Mouse (Mus musculus) heart, postnatal 25 days (tissue): Measurements from ENCODE around the gene Txnrd1. TPM values are rescaled to one million over a fixed set of nuclear protein-coding genes. Genes with fewer than 3 reads are reported as not detected.
A peak's percentile ranks its signal among the peaks of the same experiment; 100 is the strongest.

Experiments used
- DNase-seq: peaks from one replicate; pipeline ENCODE4 v3.0.0; 2022; ENCODE audit warnings: low spot score
- intact Hi-C: fragments of 180-260 bp; cut with DNase I; formaldehyde crosslinking; loops from one replicate; pipeline ENCODE4 v1.15.1; 2025
- total RNA-seq, 2 experiments: library from RNA; stranded (reverse); gene quantifications; 2 replicates each; pipeline ENCODE4 v1.2.3; 2021

Gene Txnrd1
- total RNA-seq, 2 experiments from 2014 or later = 44.1 to 50.2 TPM

DNA sequence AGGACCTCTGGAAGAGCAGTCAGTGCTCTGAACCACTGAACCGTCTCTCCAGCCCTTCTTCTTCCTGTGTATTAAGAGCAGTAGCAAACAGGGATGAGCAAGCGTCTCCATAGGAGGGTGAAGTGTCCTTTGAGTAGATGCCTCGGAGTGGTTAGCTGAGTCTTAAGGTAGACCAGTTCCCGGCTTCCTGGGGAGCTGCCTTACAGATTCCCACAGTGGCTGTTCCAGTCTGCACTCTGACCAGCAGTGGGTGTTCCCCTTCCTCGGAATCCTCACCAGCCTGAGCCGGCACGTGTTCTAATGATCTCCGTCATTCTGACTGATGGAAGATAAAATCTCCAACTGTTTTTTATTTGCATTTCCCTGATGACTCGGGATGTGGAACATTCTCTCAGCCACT lies 17.3 kb upstream of the Txnrd1 start:
- intact Hi-C loops = no loop called here
- no peak for DNase-seq

DNA sequence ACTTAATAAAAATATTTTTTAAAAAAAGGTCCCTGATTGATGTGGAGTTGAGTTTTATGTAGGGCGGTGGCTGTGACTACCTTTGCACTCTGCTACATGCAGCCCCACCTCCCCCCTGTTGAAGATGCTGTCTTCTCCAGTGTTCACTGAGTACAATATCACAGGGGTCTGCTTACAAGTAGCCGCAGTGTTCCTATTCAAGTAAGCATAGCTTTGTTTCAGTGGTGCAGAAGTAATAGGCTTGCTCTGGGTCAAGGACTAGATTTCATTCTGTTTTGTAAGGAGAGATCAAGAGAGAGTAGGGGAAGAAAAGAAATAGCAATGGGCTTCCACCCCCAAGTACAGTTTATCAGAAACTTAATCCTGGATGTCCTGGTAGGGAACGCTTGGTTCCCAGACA lies 16.2 kb upstream of the Txnrd1 start:
- intact Hi-C loops = no loop called here
- DNase-seq = no peak

DNA sequence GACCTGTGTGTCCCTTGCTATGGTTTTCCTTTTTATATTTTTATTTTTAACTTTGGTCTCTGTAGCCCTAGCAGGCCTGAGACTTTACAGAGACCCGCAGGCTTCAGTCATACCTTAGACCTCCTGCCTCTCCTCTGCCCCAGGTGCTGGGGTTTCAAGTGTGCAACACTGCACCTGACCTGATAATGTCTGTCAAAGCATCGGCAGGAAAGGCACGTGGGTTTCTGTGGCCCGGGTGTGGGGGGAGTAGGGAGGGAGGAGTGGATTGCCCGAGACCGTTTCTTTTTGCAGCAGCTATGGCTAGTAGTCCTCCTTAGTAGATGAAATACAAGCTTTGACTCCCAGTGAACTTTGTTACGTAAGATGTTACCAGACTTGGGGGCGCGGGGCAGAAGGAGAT lies 15.8 kb upstream of the Txnrd1 start:
- intact Hi-C loops = no loop called here

DNA sequence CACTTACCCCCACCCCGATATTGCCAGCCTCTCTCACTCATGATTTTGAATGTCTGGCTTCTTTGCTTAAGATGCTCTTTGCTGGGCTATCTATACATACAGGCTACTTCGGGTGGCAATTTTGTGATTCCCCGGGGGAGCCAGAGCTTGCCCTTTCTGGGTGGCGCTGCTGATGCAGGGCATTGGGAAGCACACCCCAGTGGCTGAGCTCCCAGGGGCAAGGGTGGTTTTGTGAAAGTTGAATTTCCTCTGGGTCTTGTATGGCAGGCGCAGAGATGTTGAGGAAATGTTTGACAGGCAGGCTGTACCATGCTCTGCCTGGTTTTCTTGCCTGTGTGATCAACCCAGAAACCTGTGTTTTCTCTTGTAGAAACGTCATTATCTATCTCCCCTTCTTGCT lies 15.1 kb upstream of the Txnrd1 start:
- no peak for DNase-seq
- intact Hi-C loops = no loop called here

More for the DNA sequence above, 15.8 kb upstream of the Txnrd1 start:
- DNase-seq = no peak

DNA sequence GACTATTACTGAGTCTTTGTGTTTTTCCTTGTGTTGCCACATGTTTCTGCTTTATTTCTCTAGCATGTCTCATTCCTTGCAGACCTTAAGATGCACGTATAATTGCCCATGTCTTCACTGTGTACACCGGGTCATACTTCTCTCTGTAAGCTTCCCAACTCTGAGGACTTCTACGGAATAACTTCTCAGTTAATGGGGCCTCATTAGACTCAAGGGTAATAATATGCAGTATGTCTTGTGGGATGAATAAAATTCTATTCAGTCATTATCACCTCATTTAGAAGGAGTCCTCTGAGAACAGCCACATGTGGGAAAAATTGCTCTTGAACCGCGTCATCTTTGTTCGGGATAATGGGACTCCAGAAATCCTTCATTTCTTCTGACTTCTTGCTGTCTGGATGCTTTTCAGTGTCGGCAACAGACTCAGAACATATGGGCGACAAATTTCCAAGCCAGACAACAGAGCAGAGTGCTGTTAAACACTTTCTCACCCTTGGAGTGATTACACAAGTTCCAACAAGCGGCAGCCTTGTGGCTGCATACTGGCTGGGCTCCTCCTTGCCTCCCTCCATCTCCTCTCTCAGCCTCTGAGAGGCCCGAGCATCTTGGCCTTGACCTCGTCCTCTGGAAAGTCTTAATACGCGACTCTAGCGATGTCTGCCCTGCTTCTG lies 10.5 kb upstream of the Txnrd1 start:
- DNase-seq = no peak
- intact Hi-C loops = no loop called here

DNA sequence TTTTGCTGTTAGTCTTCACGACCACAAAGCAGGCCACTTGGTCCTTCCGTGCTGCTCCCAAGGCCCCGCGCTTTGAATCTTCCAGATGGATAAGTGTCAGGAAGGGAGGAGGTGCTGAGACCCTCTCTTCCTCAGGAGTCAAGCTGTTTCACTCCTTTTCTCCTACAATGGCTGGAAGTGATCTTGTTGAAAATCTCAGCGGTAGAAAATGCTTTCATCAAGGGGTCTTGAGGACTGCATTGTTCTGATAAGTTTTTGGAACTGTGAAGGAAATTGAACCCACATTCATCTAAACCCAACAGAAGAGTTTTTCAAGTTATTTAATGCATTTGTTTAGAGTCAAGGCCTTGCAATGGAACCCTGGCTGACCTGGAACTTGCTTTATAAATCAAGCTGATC lies 10.0 kb upstream of the Txnrd1 start:
- intact Hi-C loops = no loop called here
- no peak for DNase-seq

DNA sequence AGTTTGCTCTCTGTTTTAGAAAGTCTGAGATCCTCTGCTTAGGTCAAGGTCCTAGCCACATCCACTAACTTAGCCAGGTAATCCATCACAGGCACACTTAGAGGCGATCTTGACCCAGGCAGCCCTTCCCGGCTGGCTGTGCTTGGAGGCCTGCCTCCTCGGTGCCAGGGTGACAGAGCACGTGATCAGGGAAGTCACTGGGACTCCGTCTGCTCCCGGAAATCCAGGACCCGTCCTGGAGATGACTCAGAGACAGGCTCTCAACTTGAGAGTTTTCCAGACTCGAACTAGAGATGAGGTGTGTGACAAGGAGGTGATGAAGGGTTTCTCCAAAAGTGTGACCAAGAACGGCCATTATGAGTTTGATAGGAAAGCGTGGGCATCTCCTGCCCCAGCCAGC lies 9.2 kb upstream of the Txnrd1 start:
- intact Hi-C loops = no loop called here
- no peak for DNase-seq

DNA sequence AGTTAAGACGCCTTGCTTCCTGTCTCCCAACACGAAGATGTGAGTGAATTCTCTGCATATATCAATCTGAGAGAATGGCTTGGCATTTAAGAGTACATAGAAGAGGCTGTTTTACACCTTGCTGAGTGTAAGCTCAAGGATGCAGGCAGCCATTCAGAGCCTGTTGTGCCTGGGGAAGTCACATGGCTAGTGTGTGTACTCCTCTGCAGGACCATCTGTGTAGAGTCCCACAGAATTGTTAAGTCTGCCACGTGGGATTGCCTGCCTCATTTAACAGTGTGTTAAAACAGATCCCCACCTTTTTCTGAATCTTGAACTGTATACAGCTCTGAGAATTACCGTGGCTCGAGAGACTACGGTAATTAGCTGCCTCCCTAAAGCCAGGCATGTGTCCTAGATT lies 7.2 kb upstream of the Txnrd1 start:
- DNase-seq = no peak
- intact Hi-C loops = no loop called here

DNA sequence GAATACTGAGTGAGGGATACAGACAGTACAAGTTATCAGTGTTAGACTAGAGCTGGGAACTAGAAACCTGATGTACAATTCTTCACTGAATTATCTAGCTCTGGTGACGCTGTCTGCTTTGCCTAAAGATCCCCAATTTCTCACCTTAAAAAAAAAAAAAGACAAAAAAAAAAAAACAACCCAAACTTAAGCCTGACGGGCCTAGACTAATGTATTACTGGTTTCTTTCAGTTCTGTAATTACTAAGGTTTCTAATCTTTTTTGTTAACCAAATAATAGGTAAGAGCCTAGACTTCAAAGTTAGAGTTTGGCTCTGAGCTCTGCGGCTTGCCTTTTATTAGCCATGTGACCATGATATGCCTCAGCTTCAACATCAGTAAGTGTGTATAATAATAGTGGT lies 2.1 kb downstream of the Txnrd1 start:
- no peak for DNase-seq
- intact Hi-C loops = no loop called here

DNA sequence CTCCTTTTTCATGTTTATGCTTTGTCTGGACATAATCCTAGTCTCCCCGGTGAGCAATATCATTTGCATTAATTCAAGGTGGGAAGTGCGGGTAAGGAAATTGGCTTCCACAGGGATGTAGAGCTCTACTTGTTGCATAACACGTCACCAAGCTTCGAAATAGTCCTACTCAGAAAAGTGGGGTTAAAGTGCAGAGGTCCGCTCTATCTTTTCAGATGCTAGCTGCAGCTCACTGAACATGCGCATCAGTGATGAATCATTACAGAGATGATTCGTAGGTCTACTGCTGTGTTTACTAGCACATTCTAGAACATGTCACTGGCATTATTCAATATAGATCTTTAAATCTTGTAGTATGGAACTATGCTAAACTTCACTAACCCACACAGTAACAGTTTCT lies 4.6 kb downstream of the Txnrd1 start:
- no peak for DNase-seq
- intact Hi-C loops = no loop called here

DNA sequence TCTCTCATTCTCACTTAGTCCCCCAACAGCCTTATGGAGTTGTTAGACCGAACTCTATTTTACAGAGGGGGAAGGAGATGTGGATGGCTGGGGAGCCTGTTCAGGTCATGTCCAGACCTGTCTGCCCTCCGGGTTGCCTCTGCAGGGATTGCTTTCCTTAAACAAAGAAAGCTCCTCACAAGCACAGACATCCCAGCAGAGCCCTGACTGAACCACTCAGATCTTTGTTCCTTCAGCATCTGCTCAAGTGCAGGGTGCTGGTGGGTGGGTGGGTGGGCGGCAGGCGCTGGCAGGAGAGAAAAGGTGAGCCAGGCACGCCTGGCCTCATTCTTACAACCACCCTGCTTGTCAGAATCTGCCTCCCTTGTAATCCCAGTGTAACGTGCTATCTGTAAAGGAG lies 10.3 kb downstream of the Txnrd1 start:
- intact Hi-C loops = no loop called here
- DNase-seq = no peak

DNA sequence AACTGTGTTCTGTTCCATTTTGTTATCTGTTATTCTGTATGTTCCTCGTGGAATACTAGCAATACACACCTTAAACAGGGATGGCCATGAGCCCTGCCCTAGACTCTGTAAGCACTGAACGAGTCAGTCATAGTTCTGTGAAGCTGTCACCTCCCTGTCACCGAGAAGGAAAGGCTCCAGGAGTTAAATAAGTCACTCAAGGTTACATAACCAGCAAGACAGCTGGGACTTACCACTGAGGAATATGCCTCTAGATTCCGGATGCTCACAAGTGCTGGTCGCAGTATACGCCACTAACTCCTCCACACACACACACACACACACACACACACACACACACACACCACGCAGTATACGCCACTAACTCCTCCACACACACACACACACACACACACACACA lies 11.0 kb downstream of the Txnrd1 start:
- intact Hi-C loops = no loop called here
- no peak for DNase-seq

DNA sequence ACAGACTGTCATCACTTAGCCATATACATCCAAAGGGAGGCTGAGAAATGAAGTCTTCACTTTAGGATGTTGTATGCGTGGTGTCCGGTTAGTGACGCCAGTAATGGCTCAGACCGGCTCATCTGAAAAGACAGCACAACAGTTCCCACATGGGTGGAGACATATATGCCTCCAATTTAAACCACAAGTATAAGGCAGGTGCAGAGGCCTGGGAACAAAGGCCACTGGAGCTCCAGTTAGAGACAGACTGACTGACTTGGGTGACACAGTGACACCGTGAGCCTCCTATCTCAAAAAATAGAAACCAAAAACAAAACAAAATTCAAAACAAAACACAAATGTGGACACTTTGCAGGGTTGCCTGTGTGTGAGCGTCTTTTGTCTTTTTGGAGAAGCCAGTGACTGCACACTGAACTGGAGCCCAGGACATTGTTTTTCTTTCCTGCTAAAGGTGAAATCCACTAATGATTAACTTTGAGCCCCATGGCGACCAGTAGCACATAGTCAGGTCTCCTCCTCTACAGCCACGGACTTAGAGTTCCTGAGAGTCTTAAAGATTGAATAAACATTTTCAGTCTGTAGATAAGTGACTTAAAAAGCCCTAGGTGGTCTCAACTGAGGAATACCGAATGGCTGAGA lies 14.2 kb downstream of the Txnrd1 start:
- DNase-seq = no peak

DNA sequence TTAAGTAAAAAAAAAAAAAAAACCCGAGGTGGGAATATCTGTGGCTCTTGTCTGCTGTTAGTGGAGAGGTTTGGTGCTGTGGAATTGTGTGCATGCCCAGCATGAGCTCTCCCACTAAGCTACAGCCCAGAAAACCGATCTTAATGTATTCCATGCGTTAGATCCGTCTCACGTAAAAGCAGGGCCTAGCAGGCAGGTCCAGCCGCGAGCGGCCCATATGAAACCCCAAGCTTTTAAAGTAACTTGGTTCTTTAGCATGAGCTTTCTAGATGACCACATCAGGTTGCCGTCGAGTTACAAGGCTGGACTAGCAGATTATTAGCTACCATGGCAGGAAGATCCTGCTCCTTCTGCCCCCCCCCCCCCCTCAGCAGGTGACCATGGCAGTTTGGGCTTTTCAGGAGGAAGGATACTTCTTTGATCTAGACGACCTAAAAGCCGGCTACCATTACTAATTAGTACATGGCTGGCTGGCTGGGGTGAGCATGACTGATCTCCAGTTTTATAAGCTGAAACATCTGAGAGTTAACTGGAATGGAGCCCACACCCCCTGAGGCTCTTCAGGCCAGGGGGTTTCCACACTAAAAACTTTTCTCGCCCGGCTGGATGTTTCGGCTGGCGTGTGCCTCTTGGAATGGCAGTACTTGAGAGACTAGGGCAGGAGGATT lies 16.1 kb downstream of the Txnrd1 start:
- intact Hi-C loops = no loop called here
- no peak for DNase-seq

More for the DNA sequence above, 14.2 kb downstream of the Txnrd1 start:
- intact Hi-C loops = no loop called here

DNA sequence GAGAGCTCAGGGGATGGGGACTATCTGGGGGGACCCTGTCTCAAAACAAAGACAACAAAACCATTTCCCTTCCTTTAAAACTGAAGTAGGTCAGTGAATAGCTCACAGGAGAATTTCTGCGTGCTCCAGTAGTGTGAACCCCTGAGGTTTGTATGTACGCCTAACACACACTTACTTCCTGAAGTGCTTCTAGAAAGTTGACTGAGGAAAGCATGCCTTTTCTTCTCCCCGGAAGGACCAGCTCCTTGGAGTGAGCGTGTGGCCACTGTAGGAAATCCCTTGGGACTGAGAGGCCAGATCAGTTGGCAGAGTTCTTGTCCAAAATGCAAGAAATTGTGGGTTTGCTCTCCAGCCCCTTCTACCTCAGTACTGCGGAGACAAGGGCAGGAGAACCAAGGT lies 16.6 kb downstream of the Txnrd1 start:
- no peak for DNase-seq
- intact Hi-C loops = no loop called here

DNA sequence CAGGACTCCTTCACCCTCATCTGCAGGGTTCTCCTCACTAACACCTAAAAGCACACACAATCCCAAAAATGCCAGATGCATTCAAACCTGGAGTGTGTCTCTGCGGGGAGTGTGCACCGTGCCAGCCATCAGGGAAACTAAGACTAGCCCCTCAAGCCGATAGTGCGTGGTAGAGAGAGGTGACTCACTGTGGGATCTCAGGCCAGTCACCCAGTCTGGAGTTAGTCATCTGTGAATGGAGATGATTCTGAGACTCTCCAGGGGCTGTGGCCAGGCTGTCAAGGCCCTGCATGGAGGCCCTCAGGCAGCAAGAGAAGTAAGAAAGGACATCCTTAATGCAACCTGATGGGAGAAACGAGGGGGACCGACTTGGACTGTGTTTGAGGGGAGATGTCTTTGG lies 18.0 kb downstream of the Txnrd1 start:
- intact Hi-C loops = no loop called here

DNA sequence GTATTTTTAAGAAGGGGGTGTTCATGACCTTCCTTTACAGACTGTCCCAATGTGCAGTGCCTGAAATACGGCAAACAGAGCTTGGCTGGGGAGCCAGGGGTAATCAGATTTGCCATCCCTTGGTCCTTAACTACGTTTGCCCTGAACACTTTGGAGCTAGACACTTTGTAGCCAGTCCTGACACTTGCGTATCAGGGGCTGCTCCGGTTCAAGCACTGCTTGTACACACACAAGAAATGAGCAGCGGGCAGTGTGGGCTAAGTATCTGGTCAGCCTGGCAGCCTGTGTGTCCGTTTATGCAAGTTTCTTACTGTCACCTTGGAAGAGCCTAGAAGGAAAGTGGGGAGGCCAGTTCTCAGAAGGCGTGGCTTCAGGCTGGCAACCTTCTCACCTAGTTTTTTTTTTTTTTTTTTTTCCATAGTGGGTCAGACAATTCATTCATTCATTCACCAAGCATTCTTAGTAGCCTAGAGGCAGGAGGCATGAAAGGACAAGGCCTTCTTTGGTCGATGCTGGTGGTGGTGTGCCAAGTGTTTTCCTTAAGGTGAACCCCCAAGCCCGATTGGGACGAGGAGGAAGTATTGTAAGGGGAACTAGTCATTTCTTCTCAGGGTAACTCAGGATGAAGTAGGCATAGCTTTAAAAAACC lies 24.4 kb downstream of the Txnrd1 start:
- no peak for DNase-seq
- intact Hi-C loops = loop anchor here (5.0 kb wide), 2 partner anchors 46 to 96 kb away; partner anchors contain the start of gene Nfyb

More for the DNA sequence above, 18.0 kb downstream of the Txnrd1 start:
- DNase-seq = no peak

DNA sequence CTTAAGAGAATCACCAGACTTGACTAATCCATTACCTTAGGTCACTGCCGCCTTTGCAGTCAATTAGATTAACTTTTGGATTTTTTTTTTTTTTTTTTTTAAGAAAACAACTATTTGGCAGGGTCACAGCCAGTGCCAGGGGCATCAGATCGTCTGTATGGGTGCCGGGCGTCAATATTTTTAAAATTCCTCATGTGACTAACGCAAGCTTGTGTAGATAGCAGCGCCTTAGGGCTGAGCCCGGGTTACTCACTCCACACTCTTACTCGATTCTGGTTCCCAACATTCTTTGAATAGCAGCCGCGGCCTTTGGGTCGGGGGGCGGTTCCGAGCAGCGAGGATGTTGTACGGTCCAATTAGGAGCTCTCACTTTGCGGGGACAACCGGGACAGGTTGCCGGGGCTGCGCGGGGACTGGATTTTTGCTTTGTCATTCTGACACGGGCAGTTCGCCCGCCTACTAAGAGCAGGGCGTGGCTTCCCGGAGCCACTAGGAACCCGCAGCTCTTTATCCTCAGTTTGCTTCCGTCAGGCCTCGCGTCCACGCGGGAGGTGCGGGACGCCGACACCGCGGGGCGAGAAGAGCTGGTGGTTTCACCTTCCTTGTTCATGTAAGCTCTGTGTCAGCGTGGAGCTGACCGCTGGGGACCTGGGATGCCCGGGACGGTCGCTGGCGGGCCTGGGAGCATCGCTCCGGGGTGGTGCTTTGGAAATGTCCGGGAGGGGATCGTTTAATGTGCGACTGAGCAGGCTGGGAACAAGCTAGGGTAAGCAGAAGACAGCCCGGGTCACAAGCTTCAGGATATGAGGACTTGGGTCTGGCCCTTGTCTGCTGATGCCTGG lies 25.2 kb downstream of the Txnrd1 start:
- intact Hi-C loops = loop anchor here (5.0 kb wide), 2 partner anchors 47 to 97 kb away; partner anchors contain the start of gene Nfyb
- DNase-seq = peak; percentile 91

DNA sequence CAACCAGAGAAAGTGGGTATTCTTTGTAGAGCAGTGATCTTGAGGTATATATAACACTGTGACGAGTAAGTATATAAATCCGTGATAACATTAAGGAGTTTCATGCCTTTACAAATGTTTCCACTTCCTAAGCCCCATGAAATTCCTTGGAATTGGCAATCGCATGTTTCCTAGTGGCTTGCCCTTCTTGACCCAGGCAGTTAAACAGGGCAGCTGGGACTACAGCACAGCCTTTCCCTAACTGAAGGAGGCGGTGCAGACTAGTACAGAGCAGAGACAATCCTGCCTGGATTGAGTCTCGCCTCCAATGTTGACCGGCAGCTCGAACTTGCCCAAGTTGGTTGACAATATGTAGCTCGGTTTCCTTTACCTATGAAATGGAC lies 25.8 kb downstream of the Txnrd1 start:
- intact Hi-C loops = loop anchor here (5.0 kb wide), 2 partner anchors 47 to 97 kb away; partner anchors contain the start of gene Nfyb
- DNase-seq = no peak
